Mouse (Mus musculus): ENCODE measurements around the gene Ctsh.

DNA sequence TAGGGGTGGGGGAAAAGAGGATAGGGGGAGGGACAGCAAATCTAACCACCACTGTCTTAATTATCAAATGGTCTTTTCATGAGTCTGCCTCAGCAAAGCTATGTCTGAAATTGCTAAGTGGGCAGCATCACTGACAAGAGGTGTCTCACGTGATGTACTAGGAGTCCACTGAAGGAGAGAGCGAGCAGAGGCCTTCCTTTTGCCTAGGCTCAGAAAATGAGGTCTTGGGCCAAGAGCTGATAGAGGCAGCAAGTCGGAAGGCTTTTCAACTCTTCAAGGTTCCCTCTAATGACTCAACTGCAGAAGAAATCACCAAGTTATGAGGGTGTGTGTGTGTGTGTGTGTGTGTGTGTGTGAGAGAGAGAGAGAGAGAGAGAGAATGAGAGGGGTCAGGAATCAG lies 30.2 kb downstream of the Ctsh start:
- TF ChIP-seq CTCF (IDR thresholded peaks at IDR 0.05; ENCODE audit: borderline replicate concordance, insufficient read depth, low read depth, low read length) (no peak), POLR2A (IDR thresholded peaks at IDR 0.05; ENCODE audit: borderline replicate concordance, insufficient read depth, low read length) (no peak)
